Mouse (Mus musculus): Measurements from ENCODE around the gene Lamc1. TPM values are rescaled to one million over a fixed set of nuclear protein-coding genes. Genes with fewer than 3 reads are reported as not detected.

Gene Lamc1
- 24.6 to 30.4 TPM (median 27.5 TPM) in 4 replicates for total RNA-seq (2023; ENCODE audit: inconsistent age)

DNA sequence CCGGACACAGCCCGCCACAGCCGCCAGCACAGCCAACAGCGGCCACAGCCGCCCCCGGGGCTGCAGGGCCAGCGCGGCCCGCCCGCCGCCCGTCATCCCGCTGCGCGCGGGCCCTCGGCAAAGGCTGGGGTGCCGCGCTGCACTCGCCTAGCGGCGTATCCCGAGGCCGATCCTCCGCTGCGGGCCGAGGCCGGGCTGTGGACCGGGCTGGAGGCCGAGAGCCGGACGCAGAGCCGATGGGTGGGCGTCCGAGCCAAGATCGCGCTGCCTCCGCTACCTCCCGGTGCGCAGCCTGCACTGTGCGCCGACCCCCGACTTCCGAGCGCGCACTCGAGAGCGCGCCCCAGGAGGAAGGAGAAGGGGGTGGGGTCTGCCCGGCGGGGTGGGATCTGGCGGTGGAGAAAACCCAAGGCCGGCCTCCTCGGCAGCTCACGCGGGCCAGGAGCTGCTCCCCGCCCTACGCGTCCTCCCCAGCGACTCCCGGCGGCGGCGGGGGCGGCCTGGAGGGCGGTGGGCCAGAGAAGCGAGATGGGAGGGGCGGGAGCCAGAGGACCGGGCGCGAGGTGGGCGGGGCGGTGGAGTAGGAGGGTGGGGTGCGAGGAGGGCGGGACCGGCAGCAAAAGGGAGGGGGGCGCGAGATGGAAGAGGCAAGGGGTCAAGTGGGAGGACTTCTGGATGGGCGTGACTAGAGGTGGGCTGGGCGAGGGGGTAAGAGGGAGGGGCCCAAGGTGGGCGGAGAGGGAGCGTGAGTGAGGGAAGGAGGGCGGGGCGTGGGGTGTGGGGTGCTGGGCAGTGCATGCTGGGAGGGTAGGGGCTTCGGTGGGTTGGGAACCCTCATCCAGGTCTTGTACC is at the start of gene Lamc1:
Lamc1 (minus strand) TSS at position 343 of the 852 bp plus-strand sequence.

GRCm38 (mm10) chr1:153185828-153186803 is 146.5 kb downstream of the Lamc1 start, which contains the start of gene Lamc2:
Gene Lamc2 (minus strand): TSS chr1:153186447.

Other genes starting within 250 kb of the Lamc1 start
- not detected in 4 replicates for gene Lamc2, start 146.3 kb downstream of the Lamc1 start, total RNA-seq (2023; ENCODE audit: inconsistent age)
- 2.4 to 4.9 TPM (median 2.7 TPM) in 4 replicates for gene Shcbp1l, start 92.4 kb upstream of the Lamc1 start, total RNA-seq (2023; ENCODE audit: inconsistent age)
- gene Dhx9, start 154.9 kb upstream of the Lamc1 start, total RNA-seq (2023; ENCODE audit: inconsistent age) = 406 to 428 TPM (median 419 TPM) in 4 replicates
- gene Npl, start 217.3 kb upstream of the Lamc1 start, total RNA-seq (2023; ENCODE audit: inconsistent age) = 0.35 to 0.54 TPM in 2 of 4 replicates, not detected in the others